Mouse (Mus musculus) CH12.LX (cell line): ENCODE data around the gene Phf12. TPM values are rescaled to one million over a fixed set of nuclear protein-coding genes. Genes with fewer than 3 reads are reported as not detected.

ENCODE experiments used
- DNase-seq: peaks from one replicate; pipeline ENCODE4 v3.0.0-alpha.2; 2013; ENCODE audit errors: extremely low read depth
- H3K27ac ChIP-seq: 2 replicates; pipeline ENCODE4 v1.5.1; 2012; ENCODE audit warnings: low read depth, mild to moderate bottlenecking, control low read depth, moderate library complexity; ENCODE audit not compliant: insufficient read depth
- H3K27me3 ChIP-seq: replicated peaks from 2 replicates; pipeline ENCODE3; 2012; ENCODE audit warnings: inconsistent platforms
- H3K36me3 ChIP-seq, 2 experiments: replicated peaks in 1 of 2; 2 replicates each; pipeline versions ENCODE3 to v1.6.1; 2012; ENCODE audit warnings: inconsistent platforms in 1 of 2, low read length in 1 of 2, mild to moderate bottlenecking in 1 of 2, mixed read lengths in 1 of 2, moderate library complexity in 1 of 2; ENCODE audit not compliant: control insufficient read depth in 1 of 2, insufficient read depth in 1 of 2
- H3K4me1 ChIP-seq, 2 experiments: 2 replicates each; pipeline ENCODE4 v1.6.1; 2012; ENCODE audit warnings: inconsistent platforms in 1 of 2, moderate library complexity in 1 of 2; ENCODE audit not compliant: insufficient read depth in 2 of 2, control insufficient read depth in 1 of 2
- H3K4me2 ChIP-seq: 2 replicates; pipeline ENCODE4 v1.6.1; 2012; ENCODE audit warnings: low read depth, mild to moderate bottlenecking, control low read depth; ENCODE audit not compliant: poor library complexity, insufficient read depth, severe bottlenecking
- H3K4me3 ChIP-seq, 3 experiments: fragments of 150-350 bp in 1 of 3; sonication (generic) in 1 of 3; replicated peaks in 1 of 3; 2 replicates each; pipeline versions ENCODE3 to v1.5.1; 2011 to 2012; ENCODE audit warnings: low read depth in 2 of 3, low read length in 2 of 3, mild to moderate bottlenecking in 2 of 3, moderate library complexity in 2 of 3, control low read depth in 1 of 3, improper control_type of control experiment in 1 of 3, inconsistent platforms in 1 of 3, mixed read lengths in 1 of 3; ENCODE audit not compliant: poor library complexity in 1 of 3
- H3K79me2 ChIP-seq: replicated peaks from 2 replicates; pipeline ENCODE4 v1.6.1; 2012; ENCODE audit warnings: mild to moderate bottlenecking, moderate library complexity; ENCODE audit not compliant: control insufficient read depth, poor library complexity, insufficient read depth, severe bottlenecking; ENCODE audit errors: extremely low read depth
- H3K9ac ChIP-seq: 2 replicates; pipeline ENCODE4 v1.6.1; 2012; ENCODE audit warnings: low read depth, mild to moderate bottlenecking, control low read depth, moderate library complexity; ENCODE audit not compliant: insufficient read depth
- H3K9me3 ChIP-seq: replicated peaks from 2 replicates; pipeline ENCODE3; 2012; ENCODE audit warnings: low read length, inconsistent platforms, mixed read lengths
- BHLHE40 ChIP-seq: IDR thresholded peaks from 2 replicates; pipeline ENCODE4 v1.6.1; 2011; ENCODE audit warnings: mild to moderate bottlenecking, low read depth, low read length, improper control_type of control experiment
- CHD1 ChIP-seq: IDR thresholded peaks from 2 replicates; pipeline ENCODE4 v1.6.1; 2012; ENCODE audit warnings: low read depth, low read length, improper control_type of control experiment, inconsistent platforms
- CHD2 ChIP-seq: IDR thresholded peaks from 2 replicates; pipeline ENCODE4 v1.6.1; 2011; ENCODE audit warnings: low read length, improper control_type of control experiment
- E2F4 ChIP-seq: IDR thresholded peaks from 2 replicates; pipeline ENCODE4 v1.6.1; 2011; ENCODE audit warnings: low read depth, low read length, improper control_type of control experiment; ENCODE audit not compliant: insufficient replicate concordance
- EP300 ChIP-seq: IDR thresholded peaks from 2 replicates; pipeline ENCODE4 v1.6.1; 2011; ENCODE audit warnings: low read length, improper control_type of control experiment
- ETS1 ChIP-seq: conservative IDR thresholded peaks from 2 replicates; pipeline ENCODE4 v1.6.1; 2012; ENCODE audit warnings: low read depth, mild to moderate bottlenecking, inconsistent platforms, low read length, improper control_type of control experiment, moderate library complexity
- HCFC1 ChIP-seq: IDR thresholded peaks from 2 replicates; pipeline ENCODE4 v1.6.1; 2012; ENCODE audit warnings: low read depth, mild to moderate bottlenecking, inconsistent platforms, low read length, improper control_type of control experiment
- IRF4 ChIP-seq: IDR thresholded peaks from 2 replicates; pipeline ENCODE4 v1.6.1; 2014; ENCODE audit warnings: low read depth, mild to moderate bottlenecking, inconsistent platforms, low read length, improper control_type of control experiment
- JUN ChIP-seq: IDR thresholded peaks from 2 replicates; pipeline ENCODE4 v1.6.1; 2011; ENCODE audit warnings: low read depth, mild to moderate bottlenecking, low read length, improper control_type of control experiment, moderate library complexity; ENCODE audit not compliant: insufficient read depth
- JUND ChIP-seq: conservative IDR thresholded peaks from 2 replicates; pipeline ENCODE4 v1.6.1; 2011; ENCODE audit warnings: low read depth, low read length, improper control_type of control experiment
- KAT2A ChIP-seq: IDR thresholded peaks from 2 replicates; pipeline ENCODE4 v1.6.1; 2012; ENCODE audit warnings: low read length, improper control_type of control experiment, inconsistent platforms; ENCODE audit not compliant: insufficient replicate concordance
- MAFK ChIP-seq: IDR thresholded peaks from 2 replicates; pipeline ENCODE4 v1.6.1; 2011; ENCODE audit warnings: low read length, improper control_type of control experiment; ENCODE audit not compliant: insufficient replicate concordance
- MAZ ChIP-seq: IDR thresholded peaks from 2 replicates; pipeline ENCODE4 v1.6.1; 2012; ENCODE audit warnings: low read depth, mild to moderate bottlenecking, inconsistent platforms, low read length, improper control_type of control experiment, moderate library complexity
- MXI1 ChIP-seq: IDR thresholded peaks from 2 replicates; pipeline ENCODE4 v1.6.1; 2011; ENCODE audit warnings: mild to moderate bottlenecking, low read depth, low read length, improper control_type of control experiment
- NELFE ChIP-seq: IDR thresholded peaks from 2 replicates; pipeline ENCODE4 v1.6.1; 2011; ENCODE audit warnings: low read depth, low read length, improper control_type of control experiment
- PAX5 ChIP-seq: IDR thresholded peaks from 2 replicates; pipeline ENCODE4 v1.6.1; 2012; ENCODE audit warnings: low read length, inconsistent platforms, mixed read lengths
- POLR2A ChIP-seq: IDR thresholded peaks from 2 replicates; pipeline ENCODE4 v1.6.1; 2011; ENCODE audit warnings: low read depth, mild to moderate bottlenecking, improper control_type of control experiment, low read length
- RAD21 ChIP-seq: IDR thresholded peaks from 2 replicates; pipeline ENCODE4 v1.6.1; 2011; ENCODE audit warnings: low read depth, mild to moderate bottlenecking, low read length, improper control_type of control experiment, moderate library complexity
- SMC3 ChIP-seq: IDR thresholded peaks from 2 replicates; pipeline ENCODE4 v1.6.1; 2011; ENCODE audit warnings: low read depth, low read length, improper control_type of control experiment
- TBP ChIP-seq: conservative IDR thresholded peaks from 2 replicates; pipeline ENCODE4 v1.6.1; 2011; ENCODE audit warnings: low read depth, low read length, improper control_type of control experiment
- UBTF ChIP-seq: IDR thresholded peaks from 2 replicates; pipeline ENCODE4 v1.6.1; 2012; ENCODE audit warnings: low read depth, mild to moderate bottlenecking, inconsistent platforms, low read length, improper control_type of control experiment, moderate library complexity
- USF1 ChIP-seq: IDR thresholded peaks from 2 replicates; pipeline ENCODE4 v1.6.1; 2014; ENCODE audit warnings: low read depth, mild to moderate bottlenecking, inconsistent platforms, low read length, improper control_type of control experiment
- USF2 ChIP-seq: conservative IDR thresholded peaks from 2 replicates; pipeline ENCODE4 v1.6.1; 2011; ENCODE audit warnings: low read depth, low read length, improper control_type of control experiment
- ZC3H11A ChIP-seq: IDR thresholded peaks from 2 replicates; pipeline ENCODE4 v1.6.1; 2012; ENCODE audit warnings: low read depth, mild to moderate bottlenecking, inconsistent platforms, low read length, improper control_type of control experiment
- ZKSCAN1 ChIP-seq: IDR thresholded peaks from 2 replicates; pipeline ENCODE4 v1.6.1; 2012; ENCODE audit warnings: low read depth, inconsistent platforms, low read length, improper control_type of control experiment, borderline replicate concordance
- ZMIZ1 ChIP-seq: IDR thresholded peaks from 2 replicates; pipeline ENCODE4 v1.6.1; 2012; ENCODE audit warnings: low read depth, mild to moderate bottlenecking, inconsistent platforms, low read length, improper control_type of control experiment
- dilution Hi-C: fragments of 300-500 bp; cut with MboI; formaldehyde crosslinking; loops from 2 replicates; pipeline ENCODE4 v1.14.3; 2020; ENCODE audit warnings: low sequenced_read_pairs; ENCODE audit not compliant: extremely low pct_unique_long_range_greater_than_20kb, extremely low pct_ligation_motif_present
- in situ Hi-C: fragments of 300-500 bp; cut with MboI; formaldehyde crosslinking; loops from 3 replicates; pipeline ENCODE4 v1.14.3; 2019; ENCODE audit warnings: low sequenced_read_pairs, low pct_ligation_motif_present, low pct_unique_long_range_greater_than_20kb, mixed read lengths
- polyA plus RNA-seq: library from polyadenylated mRNA; unstranded; fragments of >175 nt; gene quantifications from 2 replicates; pipeline ENCODE4 v1.2.1, GENCODE M21; 2012; ENCODE audit warnings: low read depth; ENCODE audit not compliant: insufficient read length
- total RNA-seq, 2 experiments: library from RNA; depleted of rRNA; stranded (reverse); fragments of 300-350 nt in 1 of 2; fragments of >200 nt in 1 of 2; gene quantifications; 2 replicates each; pipeline ENCODE4 v1.2.3; 2012 to 2014

Gene Phf12
- total and polyA plus RNA-seq, 3 experiments: 10.7 to 59.7 (median 30.5) TPM

GRCm38 (mm10) chr11:78065906-78066305 is 83.4 kb downstream of the Phf12 start:
- Histone ChIP-seq H3K36me3 (peaks cover 0 to 14% of the 10 kb centered on the region in 2 experiments), H3K9me3 (no peaks in the 10 kb centered on the region), H3K79me2 (no peaks in the 10 kb centered on the region), H3K9ac (no peak overlapping the region), H3K4me1 (no peaks in the 10 kb centered on the region), H3K4me2 (no peak overlapping the region), H3K4me3 (no peak overlapping the region), H3K27me3 (no peaks in the 10 kb centered on the region), H3K27ac (no peak overlapping the region)
- TF ChIP-seq POLR2A (no peak), HCFC1 (no peak), BHLHE40 (no peak), MAFK (no peak), JUND (no peak), ZKSCAN1 (no peak), CHD1 (no peak), MXI1 (no peak), E2F4 (no peak), EP300 (no peak), ETS1 (no peak), UBTF (no peak), JUN (no peak), CHD2 (no peak)
- no peak for DNase-seq
- in situ Hi-C loops: no loop called here
- dilution Hi-C loops: no loop called here

GRCm38 (mm10) chr11:78066641-78067040 is 84.1 kb downstream of the Phf12 start:
- Histone ChIP-seq H3K4me3 (no peak overlapping the region), H3K4me1 (no peaks in the 10 kb centered on the region), H3K4me2 (no peak overlapping the region), H3K36me3 (peaks cover under 1 to 19% of the 10 kb centered on the region in 2 experiments), H3K9me3 (no peaks in the 10 kb centered on the region), H3K9ac (no peak overlapping the region), H3K79me2 (no peaks in the 10 kb centered on the region), H3K27me3 (no peaks in the 10 kb centered on the region), H3K27ac (no peak overlapping the region)
- TF ChIP-seq KAT2A (no peak), NELFE (no peak), IRF4 (no peak), USF2 (no peak), JUND (no peak), PAX5 (no peak), USF1 (no peak), ZC3H11A (no peak), MAZ (no peak), MAFK (no peak), SMC3 (no peak), CHD1 (no peak), ZMIZ1 (no peak), ETS1 (no peak), RAD21 (no peak), TBP (no peak)
- in situ Hi-C loops (no loop called here), dilution Hi-C loops (no loop called here)
- no peak for DNase-seq
